Mouse (Mus musculus) cerebellum, adult 9-11 months (tissue): Measurements from ENCODE around the gene Pvalb.

Source experiments
- DNase-seq: peaks from one replicate; pipeline ENCODE4 v3.0.0; 2022

Gene Pvalb

DNA sequence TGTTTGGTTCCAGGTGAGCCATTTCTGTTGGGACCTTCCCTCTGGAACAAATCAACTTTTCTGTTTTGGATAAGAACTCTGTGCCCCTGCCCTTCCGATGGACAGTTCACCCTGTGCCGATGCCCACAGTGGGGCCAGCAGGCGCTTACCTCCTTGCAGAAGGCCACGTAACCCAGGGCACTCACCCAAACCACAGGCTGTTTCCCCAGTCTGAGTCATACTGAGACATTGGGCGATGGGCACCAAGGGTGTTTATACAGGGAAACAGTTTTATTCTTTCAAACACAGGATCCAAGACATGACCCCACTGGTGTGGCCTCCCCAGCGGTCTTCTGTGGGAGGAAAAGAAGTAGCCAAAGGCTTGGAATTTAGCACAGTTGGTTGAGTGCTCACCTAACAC lies 50.8 kb downstream of the Pvalb start:
- no peak for DNase-seq

DNA sequence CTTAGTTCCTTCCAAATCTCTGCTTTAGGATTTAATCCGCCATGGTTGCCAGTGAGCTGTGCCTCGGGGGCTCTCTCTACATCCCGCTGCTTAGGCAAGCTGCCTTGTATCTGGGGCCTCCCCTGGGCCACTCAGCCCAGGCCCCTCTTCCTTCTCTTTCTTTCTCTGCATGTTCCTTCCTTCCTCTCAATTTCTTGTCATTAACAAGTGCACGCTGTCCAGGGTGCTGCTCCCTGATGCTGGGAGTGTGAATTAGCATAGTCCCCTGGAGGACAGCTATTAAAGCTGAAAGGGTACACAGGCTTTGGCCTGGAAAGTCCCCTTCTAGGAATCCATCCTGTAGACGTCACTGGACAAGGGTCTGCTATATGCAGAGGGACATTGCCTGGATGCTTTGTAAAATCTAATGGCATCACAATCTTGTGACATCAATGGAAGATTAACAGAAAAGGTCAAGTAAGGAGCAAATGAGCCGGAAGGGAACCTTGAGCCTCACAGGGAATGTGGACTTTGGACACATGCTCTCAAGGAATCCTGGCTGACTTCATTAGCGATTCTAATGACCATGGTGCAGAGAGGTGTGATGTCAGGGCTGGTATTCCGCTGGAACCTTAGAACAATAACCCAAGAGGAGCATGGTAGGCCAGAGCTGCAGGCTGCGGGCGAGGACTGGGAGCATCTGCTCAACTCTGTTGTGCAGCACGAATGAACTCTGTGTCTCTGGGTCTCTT lies 53.0 kb downstream of the Pvalb start:
- no peak for DNase-seq

DNA sequence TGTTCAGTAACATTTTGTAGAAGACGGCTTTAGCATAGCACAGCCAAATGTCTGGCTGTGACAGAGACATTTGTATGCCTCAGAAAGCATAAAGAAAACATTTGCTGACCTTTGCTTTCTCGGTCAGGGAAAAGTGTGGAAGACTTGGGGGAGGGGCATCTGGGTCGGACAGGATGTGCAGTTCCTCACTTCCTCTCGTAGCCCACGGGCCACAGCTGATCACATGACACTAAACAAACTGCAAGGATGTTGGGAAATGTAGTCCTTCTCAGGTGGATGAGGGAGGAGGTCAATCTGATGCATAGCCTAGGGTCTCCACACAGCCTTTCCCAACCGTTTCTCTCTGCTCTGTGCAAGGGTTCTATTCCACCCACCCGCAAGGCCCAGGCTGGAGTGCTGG lies 57.6 kb downstream of the Pvalb start:
- no peak for DNase-seq
